Mouse (Mus musculus) liver, adult 2 months (tissue): ENCODE measurements around the gene Zfp503.

Experiments used
- CTCF ChIP-seq: fragments of 200-500 bp; IDR thresholded peaks from 2 replicates; pipeline ENCODE4 v1.5.1; 2011; ENCODE audit warnings: low read depth, low read length, control low read depth
- POLR2A ChIP-seq: fragments of 200-500 bp; IDR thresholded peaks from 2 replicates; pipeline ENCODE4 v1.6.1; 2011; ENCODE audit warnings: low read length, control low read depth; ENCODE audit not compliant: insufficient read depth; ENCODE audit errors: extremely low read depth

- TF ChIP-seq POLR2A (no peak), CTCF (no peak)
These were observed 1.9 kb upstream of the Zfp503 start for GRCm38 (mm10) chr14:21991251-21991780.
